Mouse (Mus musculus) lung, postnatal 0 days (tissue): ENCODE data around the gene Fbxl18.

Experiments used
- CTCF ChIP-seq: IDR thresholded peaks from 2 replicates; pipeline ENCODE4 v1.5.1; 2016; ENCODE audit warnings: antibody characterized with exemption, mild to moderate bottlenecking
- EP300 ChIP-seq: IDR thresholded peaks from 2 replicates; pipeline ENCODE4 v1.6.1; 2016; ENCODE audit warnings: antibody characterized with exemption, mild to moderate bottlenecking, control low read depth

DNA sequence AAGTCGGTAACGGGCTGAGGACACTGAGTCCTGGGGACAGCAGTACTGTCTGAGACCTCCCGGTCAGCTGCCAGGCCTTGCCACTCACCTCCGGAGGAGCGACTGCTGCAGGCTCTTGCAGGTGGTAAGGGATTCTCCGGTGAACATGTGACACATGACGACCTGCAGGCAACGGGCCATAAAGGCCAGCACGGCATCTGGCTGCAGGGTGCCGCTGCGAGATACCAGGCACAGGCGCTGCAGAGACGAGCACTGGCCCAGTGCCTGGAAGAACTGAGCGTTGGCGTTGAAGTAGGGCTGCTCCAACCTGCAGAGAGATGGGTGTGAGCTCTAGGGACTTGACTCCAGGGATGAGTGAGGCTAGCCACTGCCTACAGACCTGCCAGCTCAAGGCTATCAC is 16.7 kb downstream of the Fbxl18 start:
- TF ChIP-seq CTCF (no peak), EP300 (no peak)
